Mouse (Mus musculus) CH12F3 (cell line): ENCODE results near the gene Arf3.
"Not testable (repeated sequence)": the region's sequence is repeated elsewhere in the genome, so short reads cannot be mapped to it uniquely, and the experiment has no call there.

ENCODE experiments used
- in situ Hi-C: fragments of 300-500 bp; cut with MboI; formaldehyde crosslinking; loops from 2 replicates; pipeline ENCODE4 v1.14.3; 2020; ENCODE audit warnings: low sequenced_read_pairs

Arf3 gene

GRCm38 (mm10) chr15:98762670-98763529, at the start of gene Arf3:
TSS of gene Arf3 (minus strand) at chr15:98763214.
- in situ Hi-C loops = no loop called here

GRCm38 (mm10) chr15:98810212-98810611, 47.2 kb upstream of the Arf3 start:
- in situ Hi-C loops = not testable (repeated sequence)

GRCm38 (mm10) chr15:98809390-98809789, 46.4 kb upstream of the Arf3 start, which contains the start of gene Ddn:
TSS of gene Ddn (minus strand) at chr15:98809490.
- in situ Hi-C loops = no loop called here

- in situ Hi-C loops = no loop called here
These were observed 45.7 kb upstream of the Arf3 start for GRCm38 (mm10) chr15:98808651-98809134.

- in situ Hi-C loops = no loop called here
These were observed 45.1 kb upstream of the Arf3 start for GRCm38 (mm10) chr15:98807895-98808650.

GRCm38 (mm10) chr15:98806809-98807770, 44.1 kb upstream of the Arf3 start:
- in situ Hi-C loops = no loop called here

- in situ Hi-C loops = no loop called here
These were observed 43.2 kb upstream of the Arf3 start for GRCm38 (mm10) chr15:98806071-98806808.

GRCm38 (mm10) chr15:98805324-98806040, 42.5 kb upstream of the Arf3 start:
- in situ Hi-C loops = no loop called here

GRCm38 (mm10) chr15:98804054-98804453, 41.0 kb upstream of the Arf3 start:
- in situ Hi-C loops = no loop called here

GRCm38 (mm10) chr15:98802926-98803325, 39.9 kb upstream of the Arf3 start:
- in situ Hi-C loops = no loop called here

GRCm38 (mm10) chr15:98799396-98799795, 36.4 kb upstream of the Arf3 start:
- in situ Hi-C loops = no loop called here

- in situ Hi-C loops = no loop called here
These were observed 35.9 kb upstream of the Arf3 start for GRCm38 (mm10) chr15:98798903-98799302.

- in situ Hi-C loops = no loop called here
These were observed 35.0 kb upstream of the Arf3 start for GRCm38 (mm10) chr15:98797835-98798492.

- in situ Hi-C loops = no loop called here
These were observed 34.0 kb upstream of the Arf3 start for GRCm38 (mm10) chr15:98796803-98797595.

GRCm38 (mm10) chr15:98793141-98793698, 30.2 kb upstream of the Arf3 start:
- in situ Hi-C loops = no loop called here

- in situ Hi-C loops = no loop called here
These were observed 29.4 kb upstream of the Arf3 start for GRCm38 (mm10) chr15:98792233-98793020.

- in situ Hi-C loops = no loop called here
These were observed 28.8 kb upstream of the Arf3 start for GRCm38 (mm10) chr15:98791771-98792170.
